In genomic region chr13:64178000-64178399, GRCm38 (mm10) we compare ENCODE assay signal across 22 mouse cellular contexts.
"Had no signal": no experiment of that assay in that cellular context is flagged by ENCODE, and none has a peak within 500 bp of the region (broad histone marks: within the 10 kb centered on the region; RNA-seq: fewer than 3 reads in every experiment).

No protein-coding gene starts in this region.

- H3K9ac ChIP-seq: hindbrain, embryonic 15.5 days; limb, embryonic 13.5 days; liver, embryonic 14.5 days; midbrain, embryonic 15.5 days; neural tube, embryonic 13.5 days had no signal

- H3K9me3 ChIP-seq: hindbrain, embryonic 15.5 days; limb, embryonic 10.5 days; midbrain, embryonic 15.5 days had no signal

- DNase-seq: kidney, adult 2 months; kidney, postnatal 25 days; layer of hippocampus, adult 9-11 months; lung, adult 2 months; right cerebral cortex, adult 18-20 months; right cerebral cortex, postnatal 14 days; right cerebral cortex, postnatal 4 days; thymus, adult 2 months; thymus, postnatal 14 days; thymus, postnatal 4 days had no signal

- H3K27me3 ChIP-seq: hindbrain, embryonic 15.5 days; limb, embryonic 13.5 days; midbrain, embryonic 15.5 days; neural tube, embryonic 13.5 days had no signal

- H3K4me3 ChIP-seq: hindbrain, embryonic 15.5 days; layer of hippocampus, adult 2 months; limb, embryonic 10.5 days; limb, embryonic 13.5 days; midbrain, embryonic 15.5 days; myocyte; neural tube, embryonic 13.5 days had no signal

- ATAC-seq: intestine, postnatal 0 days; midbrain, embryonic 15.5 days had no signal

- H3K4me2 ChIP-seq: hindbrain, embryonic 15.5 days; limb, embryonic 13.5 days; midbrain, embryonic 15.5 days; neural tube, embryonic 13.5 days had no signal

- H3K4me1 ChIP-seq: hindbrain, embryonic 15.5 days; limb, embryonic 10.5 days; limb, embryonic 13.5 days; midbrain, embryonic 15.5 days; neural tube, embryonic 13.5 days had no signal

- H3K27ac ChIP-seq: hindbrain, embryonic 15.5 days; kidney, postnatal 0 days; layer of hippocampus, adult 2 months; limb, embryonic 10.5 days; limb, embryonic 13.5 days; liver, embryonic 14.5 days; macrophage; midbrain, embryonic 15.5 days; neural tube, embryonic 13.5 days; stomach, postnatal 0 days had no signal
